Mouse (Mus musculus) forebrain, postnatal 0 days (tissue): ENCODE measurements around the gene 2810004N23Rik. TPM values are rescaled to one million over a fixed set of nuclear protein-coding genes. Genes with fewer than 3 reads are reported as not detected.

Source experiments
- ATAC-seq: fragments of 200-750 bp; cut with Nextera tagmentation; 2 replicates; pipeline ENCODE4 v1.8.0; 2017; ENCODE audit warnings: mild to moderate bottlenecking, moderate library complexity
- DNase-seq: peaks from one replicate; pipeline ENCODE4 v3.0.0-alpha.2; 2015
- H3K27ac ChIP-seq: fragments of 300-500 bp; sonication (generic); 2 replicates; pipeline ENCODE4 v1.5.1; 2014; ENCODE audit warnings: low read depth, mild to moderate bottlenecking, antibody characterized with exemption, low read length, moderate library complexity, mixed read lengths
- H3K27me3 ChIP-seq: fragments of 300-500 bp; sonication (generic); 2 replicates; pipeline ENCODE4 v1.6.1; 2014; ENCODE audit warnings: mild to moderate bottlenecking, low read length, mixed read lengths; ENCODE audit not compliant: insufficient read depth
- H3K36me3 ChIP-seq: fragments of 300-500 bp; sonication (generic); 2 replicates; pipeline ENCODE4 v1.6.1; 2014; ENCODE audit warnings: mild to moderate bottlenecking, moderate library complexity; ENCODE audit not compliant: insufficient read depth
- H3K4me1 ChIP-seq: fragments of 300-500 bp; sonication (generic); 2 replicates; pipeline ENCODE4 v1.6.1; 2014; ENCODE audit warnings: antibody characterized with exemption; ENCODE audit not compliant: insufficient read depth
- H3K4me2 ChIP-seq: fragments of 300-500 bp; sonication (generic); 2 replicates; pipeline ENCODE4 v1.6.1; 2014; ENCODE audit warnings: low read depth, mild to moderate bottlenecking, moderate library complexity
- H3K4me3 ChIP-seq: fragments of 300-500 bp; sonication (generic); 2 replicates; pipeline ENCODE4 v1.5.1; 2014; ENCODE audit warnings: low read depth, low read length, mixed read lengths
- H3K9ac ChIP-seq: fragments of 300-500 bp; sonication (generic); 2 replicates; pipeline ENCODE4 v1.6.1; 2014; ENCODE audit warnings: mild to moderate bottlenecking
- H3K9me3 ChIP-seq: fragments of 300-500 bp; sonication (generic); 2 replicates; pipeline ENCODE4 v1.6.1; 2016; ENCODE audit warnings: low read length
- CTCF ChIP-seq: sonication (generic); IDR thresholded peaks from 2 replicates; pipeline ENCODE4 v1.5.1; 2016; ENCODE audit warnings: antibody characterized with exemption, control low read depth, low read depth
- WGBS: fragments of 180-500 bp; shearing (Covaris S2); extraction: QIAGEN DNeasy Blood & Tissue Kit; methylation state at CpG from one replicate; pipeline ENCODE4 v1.1.7; 2014; 5-methylcytosine and 5-hydroxymethylcytosine counted together
- polyA plus RNA-seq: library from polyadenylated mRNA; unstranded; fragments of >200 nt; fragmentation: Nextera tagmentation; extraction: Ambion mirVana; gene quantifications from 2 replicates; pipeline ENCODE4 v1.2.1, GENCODE M21; 2015
- total RNA-seq: library from RNA; depleted of rRNA; stranded (reverse); fragments of >200 nt; gene quantifications from 2 replicates; pipeline ENCODE4 v1.2.3, GENCODE M21; 2014; rRNA removed

2810004N23Rik gene
- total RNA-seq, result 25.2 and 33.8 TPM in 2 replicates
- polyA plus RNA-seq, result 19.9 and 23.4 TPM in 2 replicates

DNA sequence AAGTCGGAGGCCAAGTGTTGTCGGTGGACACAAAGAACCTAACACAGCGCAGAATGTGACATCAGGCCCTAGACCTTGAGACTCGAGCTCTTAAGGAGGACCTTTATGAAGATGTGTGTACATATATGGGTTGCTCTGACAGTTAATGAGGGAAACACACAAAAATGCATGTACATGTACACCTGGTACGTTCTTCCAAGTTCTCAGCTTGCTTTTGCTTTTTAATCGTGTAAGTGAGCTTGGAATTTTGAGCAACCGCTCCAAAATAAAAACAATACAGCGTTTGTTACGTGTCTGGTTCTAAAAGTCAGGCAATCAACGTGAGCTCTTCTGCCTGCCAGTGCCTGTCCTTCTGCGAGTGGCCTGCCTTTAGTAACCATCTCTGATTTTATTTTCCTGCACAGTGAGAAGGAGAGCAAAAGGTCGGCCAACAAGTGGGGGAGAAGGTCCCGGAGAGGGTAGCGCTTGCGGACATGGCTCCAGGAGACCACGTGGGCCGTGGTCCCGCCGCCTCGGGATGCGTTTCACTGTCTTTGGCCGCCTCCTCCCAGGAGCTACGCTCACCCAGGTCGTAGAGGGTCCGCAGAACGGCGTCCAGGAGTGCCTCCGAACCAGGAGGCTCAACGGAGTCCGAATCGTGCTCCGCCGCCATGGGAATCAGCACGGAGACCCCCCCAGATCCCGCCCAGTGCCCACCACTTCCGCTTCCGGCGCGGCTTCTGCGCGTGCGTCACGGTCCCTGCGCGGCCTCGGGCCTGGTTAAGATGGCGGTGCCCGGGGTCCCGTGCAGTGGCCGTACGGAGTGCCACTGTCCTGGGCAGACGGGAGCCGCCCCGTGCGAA is at the start of gene 2810004N23Rik, which contains the start of gene Gnpat:
Gene 2810004N23Rik (minus strand): TSS at position 800 of the 842 bp plus-strand sequence.
Gene Gnpat (plus strand): TSS at position 713 of the 842 bp plus-strand sequence.
- DNase-seq (peak; percentile 96), ATAC-seq (peak; percentile 99)
- no peaks in the 10 kb centered on the region for H3K9me3 ChIP-seq
- WGBS, result 1% methylated on average over 55 of the region's 55 CpGs
- no peaks in the 10 kb centered on the region for H3K27me3 ChIP-seq
- peak within 1 kb of the TSS; percentile 91 for H3K27ac ChIP-seq
- H3K4me2 ChIP-seq, result peak within 1 kb of the TSS; percentile 77
- peak within 1 kb of the TSS; percentile 85 for H3K9ac ChIP-seq
- peak within 1 kb of the TSS; percentile 96 for H3K4me3 ChIP-seq
- H3K36me3 ChIP-seq, result peaks cover 17% of the 10 kb centered on the region; the same call in 1 of the 2 replicates
- H3K4me1 ChIP-seq, result peaks cover 6% of the 10 kb centered on the region; the same call in 1 of the 2 replicates
- TF ChIP-seq CTCF, result no peak

GRCm38 (mm10) chr8:124911938-124912872 is 49.3 kb upstream of the 2810004N23Rik start:
- no peak overlapping the region for H3K27ac ChIP-seq
- no peak for ATAC-seq
- DNase-seq, result no peak

GRCm38 (mm10) chr8:124910349-124910748 is 47.4 kb upstream of the 2810004N23Rik start:
- no peak overlapping the region for H3K9ac ChIP-seq
- DNase-seq (no peak), ATAC-seq (no peak)
- 84% methylated on average over 10 of the region's 10 CpGs for WGBS
- no peak overlapping the region for H3K4me2 ChIP-seq
- TF ChIP-seq CTCF, result no peak
- H3K9me3 ChIP-seq, result no peaks in the 10 kb centered on the region
- no peaks in the 10 kb centered on the region for H3K27me3 ChIP-seq
- no peaks in the 10 kb centered on the region for H3K4me1 ChIP-seq
- no peak overlapping the region for H3K27ac ChIP-seq
- H3K4me3 ChIP-seq, result no peak overlapping the region
- H3K36me3 ChIP-seq, result peaks cover 79% of the 10 kb centered on the region

More at GRCm38 (mm10) chr8:124911938-124912872, 49.3 kb upstream of the 2810004N23Rik start:
- 84% methylated on average over 17 of the region's 17 CpGs for WGBS
- Histone ChIP-seq H3K4me3 (no peak overlapping the region), H3K4me1 (no peaks in the 10 kb centered on the region), H3K4me2 (no peak overlapping the region), H3K9me3 (no peaks in the 10 kb centered on the region), H3K36me3 (peaks cover 67% of the 10 kb centered on the region), H3K9ac (no peak overlapping the region), H3K27me3 (no peaks in the 10 kb centered on the region)
- no peak for TF ChIP-seq CTCF

DNA sequence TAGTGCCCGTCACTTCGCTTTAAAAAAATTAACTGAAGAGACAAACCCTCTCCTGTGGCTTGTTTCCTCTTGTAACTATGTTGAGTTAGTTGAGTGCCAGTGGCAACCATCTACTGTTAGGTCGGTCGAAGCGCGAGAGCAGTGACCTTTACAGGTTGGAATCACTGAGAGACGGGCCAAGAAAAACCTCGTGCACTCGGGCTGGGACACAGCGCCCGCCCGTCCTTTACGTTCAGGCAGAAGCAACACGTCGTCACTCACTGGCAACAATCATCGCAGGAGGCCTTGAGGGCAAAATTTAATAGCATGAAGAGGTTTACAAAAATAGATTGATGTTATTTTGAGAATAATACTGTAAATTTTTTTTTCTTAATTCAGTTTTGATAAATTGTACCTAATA is 47.0 kb upstream of the 2810004N23Rik start:
- no peak overlapping the region for H3K4me3 ChIP-seq
- DNase-seq (no peak), ATAC-seq (no peak)
- H3K36me3 ChIP-seq, result peaks cover 76% of the 10 kb centered on the region
- no peak for TF ChIP-seq CTCF
- H3K27me3 ChIP-seq, result no peaks in the 10 kb centered on the region
- H3K4me2 ChIP-seq, result no peak overlapping the region
- H3K27ac ChIP-seq, result no peak overlapping the region
- H3K4me1 ChIP-seq, result no peaks in the 10 kb centered on the region
- WGBS, result 95% methylated on average over 16 of the region's 16 CpGs
- H3K9ac ChIP-seq, result no peak overlapping the region
- no peaks in the 10 kb centered on the region for H3K9me3 ChIP-seq

- WGBS, result 90% methylated on average over 2 of the region's 2 CpGs
- ATAC-seq (no peak), DNase-seq (no peak)
- TF ChIP-seq CTCF, result no peak
- H3K27ac ChIP-seq, result no peak overlapping the region
- no peaks in the 10 kb centered on the region for H3K9me3 ChIP-seq
- H3K4me1 ChIP-seq, result no peaks in the 10 kb centered on the region
- no peaks in the 10 kb centered on the region for H3K27me3 ChIP-seq
- H3K4me2 ChIP-seq, result no peak overlapping the region
- no peak overlapping the region for H3K4me3 ChIP-seq
- peaks cover 76% of the 10 kb centered on the region for H3K36me3 ChIP-seq
- no peak overlapping the region for H3K9ac ChIP-seq
Observed at GRCm38 (mm10) chr8:124905482-124905881, 42.6 kb upstream of the 2810004N23Rik start.

DNA sequence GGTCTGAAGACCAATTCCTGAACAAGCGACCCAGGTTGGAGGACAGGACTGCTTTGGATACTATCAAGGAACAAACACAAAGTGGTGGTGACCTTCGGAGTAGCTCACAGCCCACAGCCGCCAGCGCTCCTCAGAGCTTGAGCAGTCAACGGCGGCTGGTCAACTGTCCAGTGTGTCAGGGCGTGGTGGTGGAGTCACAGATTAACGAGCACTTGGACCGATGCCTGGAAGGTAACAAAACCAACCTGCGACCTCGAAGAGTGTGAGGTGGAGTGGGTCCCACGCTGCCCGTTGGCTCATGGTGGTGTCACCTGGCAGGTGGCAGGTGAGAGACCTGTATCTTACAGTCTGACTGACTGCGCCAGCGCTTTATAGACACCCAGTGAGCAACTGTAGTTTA is 40.3 kb upstream of the 2810004N23Rik start:
- ATAC-seq, result no peak
- Histone ChIP-seq H3K36me3 (peaks cover 69% of the 10 kb centered on the region), H3K9me3 (no peaks in the 10 kb centered on the region), H3K4me3 (no peak overlapping the region), H3K4me2 (no peak overlapping the region), H3K4me1 (no peaks in the 10 kb centered on the region), H3K27me3 (no peaks in the 10 kb centered on the region), H3K27ac (no peak overlapping the region), H3K9ac (no peak overlapping the region)
- DNase-seq, result no peak
- WGBS, result 94% methylated on average over 15 of the region's 15 CpGs
- TF ChIP-seq CTCF, result no peak
